Mouse (Mus musculus): ENCODE measurements around the gene Soga1.

- TF ChIP-seq POLR2A (IDR thresholded peaks at IDR 0.05; ENCODE audit: insufficient read depth, low read length) (no peak), CTCF (IDR thresholded peaks at IDR 0.05; ENCODE audit: low read depth, low read length) (peak; percentile 95), EP300 (IDR thresholded peaks at IDR 0.05; ENCODE audit: insufficient read depth, low read depth, low read length) (no peak)
Observed at GRCm38 (mm10) chr2:157095005-157095755, 16.1 kb upstream of the Soga1 start.
